Mouse (Mus musculus): ENCODE results near the gene Astn2. TPM values are rescaled to one million over a fixed set of nuclear protein-coding genes. Genes with fewer than 3 reads are reported as not detected.

Gene Astn2
- polyA plus RNA-seq, 1 experiment from 2014 or later: 0.77 TPM

DNA sequence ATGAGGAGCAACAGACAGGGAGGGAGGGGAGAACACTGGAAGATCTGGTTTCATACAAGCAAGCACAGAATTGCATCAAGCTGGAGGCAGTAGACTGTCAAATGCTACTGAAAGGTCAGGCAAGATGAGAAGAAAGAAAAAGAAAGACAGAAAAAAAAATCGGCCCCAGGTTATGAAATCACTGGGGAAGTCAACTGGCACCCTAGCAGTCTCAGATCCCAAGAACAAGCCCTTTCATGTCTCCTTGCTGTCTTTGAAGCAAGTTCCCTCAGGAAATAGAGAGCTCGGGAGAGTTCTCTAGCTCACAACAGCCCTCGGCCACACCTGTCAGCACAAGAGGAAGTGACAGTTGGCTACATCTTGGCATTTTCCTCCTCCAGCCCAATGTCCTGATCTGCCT lies 766.2 kb downstream of the Astn2 start:
- H3K27ac ChIP-seq: no peak overlapping the region
- no peaks in the 10 kb centered on the region for H3K36me3 ChIP-seq
- no peak for DNase-seq (ENCODE audit: low spot score)
- 69% methylated on average over 3 of the region's 3 CpGs for WGBS
- H3K4me3 ChIP-seq: no peak overlapping the region
- H3K27me3 ChIP-seq (ENCODE audit: insufficient read depth, poor library complexity, severe bottlenecking): no peaks in the 10 kb centered on the region
- H3K4me1 ChIP-seq (replicated peaks): no peaks in the 10 kb centered on the region
- H3K9me3 ChIP-seq: no peaks in the 10 kb centered on the region

DNA sequence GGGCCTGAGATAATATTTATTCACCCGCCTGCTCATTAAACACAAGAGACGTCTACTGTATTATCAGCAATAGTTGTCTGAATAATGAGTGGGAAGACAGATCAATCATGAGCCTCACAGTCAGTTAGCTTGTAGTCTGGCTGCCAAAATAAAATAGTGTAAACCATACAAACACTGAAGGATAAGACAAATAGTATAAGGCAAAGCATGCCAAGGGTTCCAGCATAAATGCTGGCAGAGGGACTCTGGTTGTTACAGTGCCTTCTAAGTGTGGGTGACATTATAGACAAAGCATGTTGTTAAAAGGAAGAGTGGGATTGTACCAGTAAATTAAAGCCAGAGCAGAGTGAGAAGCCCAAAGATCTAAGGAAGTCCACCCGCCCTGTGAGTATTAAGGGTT lies 784.3 kb downstream of the Astn2 start:
- peaks cover 58% of the 10 kb centered on the region for H3K36me3 ChIP-seq
- H3K27ac ChIP-seq: no peak overlapping the region
- WGBS: 87% methylated on average over 3 of the region's 3 CpGs
- no peak for DNase-seq (ENCODE audit: low spot score)
- no peaks in the 10 kb centered on the region for H3K9me3 ChIP-seq
- H3K4me1 ChIP-seq (replicated peaks): no peaks in the 10 kb centered on the region
- no peak overlapping the region for H3K4me3 ChIP-seq
- H3K27me3 ChIP-seq (ENCODE audit: insufficient read depth, poor library complexity, severe bottlenecking): no peaks in the 10 kb centered on the region

DNA sequence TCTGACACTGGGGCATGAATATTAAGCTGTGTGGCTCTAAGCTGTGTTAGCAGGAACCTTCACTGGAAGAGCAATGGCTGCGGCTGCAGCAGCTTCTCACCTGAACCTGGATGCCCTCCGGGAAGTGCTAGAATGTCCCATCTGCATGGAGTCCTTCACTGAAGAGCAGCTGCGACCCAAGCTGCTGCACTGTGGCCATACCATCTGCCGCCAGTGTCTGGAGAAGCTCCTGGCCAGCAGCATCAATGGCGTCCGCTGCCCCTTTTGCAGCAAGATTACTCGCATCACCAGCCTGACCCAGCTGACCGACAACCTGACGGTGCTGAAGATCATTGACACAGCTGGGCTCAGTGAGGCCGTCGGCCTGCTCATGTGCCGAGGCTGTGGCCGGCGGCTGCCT lies 791.3 kb downstream of the Astn2 start:
- no peaks in the 10 kb centered on the region for H3K4me1 ChIP-seq (replicated peaks)
- no peak for DNase-seq (ENCODE audit: low spot score)
- peaks cover 66% of the 10 kb centered on the region for H3K36me3 ChIP-seq
- no peak overlapping the region for H3K27ac ChIP-seq
- WGBS: 96% methylated on average over 14 of the region's 14 CpGs
- H3K9me3 ChIP-seq: 0 out of 2 replicates have a peak, but pooled peaks cover 2% of the 10 kb centered on the region
- H3K4me3 ChIP-seq: no peak overlapping the region
- H3K27me3 ChIP-seq (ENCODE audit: insufficient read depth, poor library complexity, severe bottlenecking): no peaks in the 10 kb centered on the region

DNA sequence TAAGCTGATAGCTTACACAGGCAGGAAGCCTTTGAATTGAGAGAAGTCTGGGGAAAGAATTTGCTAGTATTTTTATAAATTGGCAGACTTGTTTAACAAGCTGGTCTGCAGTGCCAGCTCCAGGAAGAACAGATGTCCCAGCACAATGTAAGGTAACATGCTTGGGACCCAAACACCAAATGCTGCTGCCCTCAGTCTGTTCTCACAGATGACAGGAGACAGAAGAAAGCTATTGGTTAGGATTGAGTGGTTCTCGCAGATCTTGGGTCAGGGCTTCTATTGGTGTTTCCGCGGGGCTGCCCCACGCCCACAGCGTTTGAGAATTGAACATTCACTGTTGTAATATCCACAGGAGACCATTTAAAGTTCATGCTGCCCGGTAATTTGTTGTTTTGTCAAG lies 793.5 kb downstream of the Astn2 start:
- peaks cover 50% of the 10 kb centered on the region for H3K36me3 ChIP-seq
- 71% methylated on average over 6 of the region's 6 CpGs for WGBS

DNA sequence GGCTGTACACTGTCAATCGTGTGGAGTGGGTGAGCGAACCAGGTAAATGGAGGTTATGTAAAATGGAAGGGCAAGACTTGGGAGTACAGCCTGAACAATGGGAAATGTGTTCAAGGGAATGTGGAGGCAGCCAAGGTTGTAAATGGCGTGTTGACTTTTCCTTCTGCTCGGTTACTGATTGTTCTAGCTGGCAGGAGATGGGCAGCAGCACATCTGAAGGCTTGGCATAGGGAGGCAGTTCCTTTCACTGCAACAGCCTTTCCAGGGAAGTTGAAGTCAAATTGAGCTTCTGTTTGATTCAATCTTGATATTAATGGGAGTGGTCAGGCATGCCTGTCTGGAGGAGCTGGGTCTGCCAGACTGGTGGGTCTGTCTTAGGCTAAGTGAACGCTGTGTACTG lies 794.1 kb downstream of the Astn2 start:
- Histone ChIP-seq H3K36me3 (peaks cover 44% of the 10 kb centered on the region), H3K9me3 (0 out of 2 replicates have a peak, but pooled peaks cover 2% of the 10 kb centered on the region), H3K4me3 (no peak overlapping the region), H3K4me1 (replicated peaks) (peaks cover 20% of the 10 kb centered on the region), H3K27me3 (ENCODE audit: insufficient read depth, poor library complexity, severe bottlenecking) (no peaks in the 10 kb centered on the region), H3K27ac (no peak overlapping the region)
- DNase-seq (ENCODE audit: low spot score): no peak
- WGBS: 89% methylated on average over 5 of the region's 5 CpGs

More for the DNA sequence above, 793.5 kb downstream of the Astn2 start:
- H3K27me3 ChIP-seq (ENCODE audit: insufficient read depth, poor library complexity, severe bottlenecking): no peaks in the 10 kb centered on the region
- H3K4me1 ChIP-seq (replicated peaks): peaks cover 15% of the 10 kb centered on the region
- no peak for DNase-seq (ENCODE audit: low spot score)
- no peak overlapping the region for H3K27ac ChIP-seq
- no peak overlapping the region for H3K4me3 ChIP-seq
- H3K9me3 ChIP-seq: 0 out of 2 replicates have a peak, but pooled peaks cover 2% of the 10 kb centered on the region

DNA sequence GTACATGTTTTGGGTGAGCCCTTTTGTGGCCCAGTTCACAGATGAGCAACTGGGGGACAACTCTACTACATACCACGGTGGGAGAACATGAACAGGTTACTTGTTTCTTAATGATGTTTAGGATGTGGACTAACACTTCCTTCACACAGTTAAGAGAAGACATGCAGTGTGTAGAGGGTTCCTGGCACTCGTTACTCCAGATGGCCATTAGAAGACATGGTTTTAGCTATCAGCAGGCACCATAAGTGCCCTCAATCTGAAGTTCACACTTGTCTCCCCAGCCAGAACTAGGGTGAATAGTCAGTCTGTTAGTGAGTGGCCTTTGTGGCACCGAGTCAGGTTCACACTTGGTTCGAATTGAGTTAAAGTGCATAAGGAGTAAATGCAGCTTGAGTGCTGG lies 796.3 kb downstream of the Astn2 start:
- no peak for DNase-seq (ENCODE audit: low spot score)
- WGBS: 93% methylated on average over 4 of the region's 4 CpGs
- peaks cover 25% of the 10 kb centered on the region for H3K4me1 ChIP-seq (replicated peaks)
- H3K27me3 ChIP-seq (ENCODE audit: insufficient read depth, poor library complexity, severe bottlenecking): no peaks in the 10 kb centered on the region
- H3K4me3 ChIP-seq: no peak overlapping the region
- no peak overlapping the region for H3K27ac ChIP-seq
- no peaks in the 10 kb centered on the region for H3K9me3 ChIP-seq
- H3K36me3 ChIP-seq: peaks cover 22% of the 10 kb centered on the region

DNA sequence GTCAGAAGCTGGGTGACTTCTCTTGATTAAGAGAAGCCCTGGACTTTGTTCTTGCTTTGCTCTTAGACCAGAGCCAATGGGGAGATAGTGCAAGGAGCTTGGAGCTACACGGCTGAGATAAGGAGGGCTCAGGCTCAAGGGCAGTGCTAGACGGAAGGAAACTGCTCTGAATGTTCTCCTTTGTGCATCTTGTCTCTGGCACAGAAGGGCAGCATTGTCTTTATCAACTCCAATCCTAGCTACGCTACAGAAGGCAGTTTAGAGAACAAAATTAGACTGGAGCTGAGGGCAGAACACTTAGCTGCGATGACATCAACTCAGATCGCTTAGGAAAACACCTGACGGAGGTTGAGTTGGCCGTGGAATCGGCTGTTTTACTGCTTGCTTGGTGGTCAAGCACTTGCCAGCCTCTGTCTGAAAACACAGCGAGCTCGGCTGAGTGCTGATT lies 797.2 kb downstream of the Astn2 start:
- H3K27ac ChIP-seq: no peak overlapping the region
- WGBS: 86% methylated on average over 10 of the region's 10 CpGs
- no peak for DNase-seq (ENCODE audit: low spot score)
- peaks cover 25% of the 10 kb centered on the region for H3K4me1 ChIP-seq (replicated peaks)
- H3K36me3 ChIP-seq: peaks cover 13% of the 10 kb centered on the region
- H3K4me3 ChIP-seq: no peak overlapping the region
- no peaks in the 10 kb centered on the region for H3K27me3 ChIP-seq (ENCODE audit: insufficient read depth, poor library complexity, severe bottlenecking)
- no peaks in the 10 kb centered on the region for H3K9me3 ChIP-seq

DNA sequence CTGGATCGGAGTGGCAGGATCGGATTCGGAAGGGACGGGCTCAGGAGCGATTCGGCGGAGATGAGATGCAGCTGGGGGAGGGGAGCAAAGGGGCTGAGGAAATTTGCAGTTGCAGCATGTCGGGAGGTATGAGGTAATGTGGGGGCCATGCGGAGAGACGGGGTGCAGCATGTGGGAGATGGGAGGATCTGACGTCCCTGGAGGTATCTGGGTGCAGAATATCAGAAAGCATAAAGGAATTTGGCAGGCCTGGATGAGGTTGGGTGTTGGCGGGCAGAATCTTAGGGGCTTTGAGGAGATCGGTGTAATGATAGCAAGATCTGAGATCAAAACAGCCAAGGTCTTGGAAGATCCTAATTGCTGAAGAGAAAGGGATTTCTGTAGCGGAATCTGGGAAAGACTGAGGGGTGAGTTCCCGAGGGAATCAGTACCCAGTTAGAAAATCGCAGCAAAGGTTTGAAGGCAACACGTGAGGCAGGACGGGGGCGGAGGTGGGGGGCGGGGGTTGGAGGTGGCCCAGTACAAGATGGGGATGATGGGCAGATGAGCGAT lies 799.2 kb downstream of the Astn2 start:
- Histone ChIP-seq H3K9me3 (no peaks in the 10 kb centered on the region), H3K27me3 (ENCODE audit: insufficient read depth, poor library complexity, severe bottlenecking) (no peaks in the 10 kb centered on the region), H3K27ac (peak overlapping the region; percentile 92), H3K4me3 (peak overlapping the region; percentile 71), H3K4me1 (replicated peaks) (peaks cover 25% of the 10 kb centered on the region), H3K36me3 (peaks cover 5% of the 10 kb centered on the region; the same call in 1 of the 2 replicates)
- WGBS: 0% methylated on average over 21 of the region's 21 CpGs
- DNase-seq (ENCODE audit: low spot score): peak; percentile 35

DNA sequence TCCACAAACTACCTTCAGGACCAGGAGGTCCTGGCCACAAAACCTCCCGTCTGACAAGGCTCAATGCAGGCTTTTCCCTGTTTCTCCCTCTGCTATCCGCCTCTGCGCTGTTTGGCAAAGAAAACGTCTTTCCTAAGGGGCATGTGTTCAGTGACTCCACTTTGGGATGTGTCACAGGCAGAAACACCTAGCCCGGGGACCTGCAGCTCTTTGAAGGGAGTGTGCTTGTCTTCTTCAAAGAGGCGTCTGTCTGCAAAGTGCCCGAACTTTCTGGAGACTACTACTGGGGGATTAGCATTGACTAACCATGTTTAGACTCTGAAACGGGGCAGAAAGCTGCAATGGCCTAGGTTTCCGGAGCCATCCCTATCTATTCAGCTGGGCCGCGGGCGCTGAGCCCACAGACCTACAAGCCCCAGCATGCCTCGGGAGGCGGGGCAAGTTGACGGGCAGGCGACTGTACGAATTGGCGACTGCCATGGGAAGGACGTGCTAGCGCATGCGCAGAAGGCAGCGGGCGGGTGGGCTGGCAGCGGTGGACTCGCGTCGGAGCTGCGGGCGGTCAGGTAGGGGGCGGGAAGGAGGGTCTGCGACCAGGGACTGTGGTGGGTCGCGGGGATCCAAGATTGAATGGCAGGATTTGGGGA lies 799.8 kb downstream of the Astn2 start, which contains the start of gene Trim32:
Gene Trim32 (plus strand): TSS at position 483 of the 647 bp plus-strand sequence.
- Histone ChIP-seq H3K27me3 (ENCODE audit: insufficient read depth, poor library complexity, severe bottlenecking) (no peaks in the 10 kb centered on the region), H3K9me3 (no peaks in the 10 kb centered on the region), H3K4me1 (replicated peaks) (peaks cover 25% of the 10 kb centered on the region), H3K36me3 (peaks cover 5% of the 10 kb centered on the region; the same call in 1 of the 2 replicates), H3K4me3 (peak within 1 kb of the TSS; percentile 71), H3K27ac (peak within 1 kb of the TSS; percentile 92)
- peak; percentile 98 for DNase-seq (ENCODE audit: low spot score)
- WGBS: 4% methylated on average over 33 of the region's 33 CpGs

DNA sequence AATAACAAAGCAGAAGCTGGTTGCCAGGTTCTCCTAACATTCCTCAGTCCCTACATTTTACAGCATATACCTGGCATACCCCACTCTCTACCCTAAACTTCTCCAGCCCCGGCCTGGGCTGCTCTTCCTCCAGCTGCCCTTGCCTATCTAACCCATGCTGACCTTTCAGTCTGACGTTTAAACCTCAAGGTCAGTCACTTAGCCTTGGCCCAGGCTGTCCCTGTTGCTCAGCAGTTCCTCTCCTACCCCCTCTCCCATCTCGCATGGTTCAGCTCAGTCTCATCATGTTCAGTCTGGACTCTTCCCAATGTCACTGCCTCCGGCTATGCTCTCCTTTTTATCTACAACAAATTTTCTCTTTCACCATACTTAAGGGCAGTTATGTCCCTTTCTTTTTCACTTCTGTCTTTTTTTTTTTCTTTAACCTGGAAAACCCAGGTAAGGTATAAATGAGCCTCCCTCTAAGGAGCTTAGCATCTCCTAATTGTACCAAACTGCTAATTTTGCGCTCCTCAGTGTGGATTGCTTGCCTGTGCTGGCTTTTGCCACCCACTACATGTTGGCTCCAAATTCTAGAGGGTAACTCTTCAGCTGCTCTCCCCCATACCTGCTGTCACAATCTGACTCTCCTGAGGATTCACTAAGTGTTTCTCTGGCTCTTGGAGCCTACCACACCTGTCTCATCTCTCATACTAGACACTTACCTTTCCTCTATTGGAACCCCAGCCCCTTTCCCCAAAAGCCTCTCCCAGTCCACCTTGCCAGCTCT lies 809.6 kb downstream of the Astn2 start:
- Histone ChIP-seq H3K27me3 (ENCODE audit: insufficient read depth, poor library complexity, severe bottlenecking) (no peaks in the 10 kb centered on the region), H3K4me3 (no peak overlapping the region), H3K9me3 (no peaks in the 10 kb centered on the region), H3K4me1 (replicated peaks) (no peaks in the 10 kb centered on the region), H3K27ac (no peak overlapping the region), H3K36me3 (no peaks in the 10 kb centered on the region)
- no peak for DNase-seq (ENCODE audit: low spot score)
- WGBS: 73% methylated on average over 5 of the region's 5 CpGs

DNA sequence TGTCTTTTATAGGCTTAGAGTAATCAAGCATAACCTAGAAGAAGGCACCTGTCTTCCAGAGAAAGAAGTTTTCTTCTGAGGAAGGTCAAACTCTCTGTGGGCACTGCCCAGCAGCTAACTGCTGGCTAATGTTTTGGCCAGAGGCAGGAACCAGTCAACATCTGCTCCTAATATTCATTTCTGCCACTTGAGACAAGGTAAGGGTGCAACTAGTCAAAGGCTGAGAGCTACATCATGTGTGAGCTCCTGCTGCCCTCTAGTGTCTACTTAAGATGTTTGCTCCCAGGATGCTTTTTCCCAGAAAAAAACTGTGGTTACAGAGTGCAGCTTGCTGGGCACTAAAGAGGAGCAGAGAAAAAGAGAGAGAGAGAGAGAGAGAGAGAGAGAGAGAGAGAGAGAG lies 814.6 kb downstream of the Astn2 start:
- Histone ChIP-seq H3K36me3 (no peaks in the 10 kb centered on the region), H3K27ac (no peak overlapping the region), H3K9me3 (no peaks in the 10 kb centered on the region), H3K4me3 (no peak overlapping the region), H3K4me1 (replicated peaks) (no peaks in the 10 kb centered on the region), H3K27me3 (ENCODE audit: insufficient read depth, poor library complexity, severe bottlenecking) (no peaks in the 10 kb centered on the region)
- peak; percentile 42 for DNase-seq (ENCODE audit: low spot score)

DNA sequence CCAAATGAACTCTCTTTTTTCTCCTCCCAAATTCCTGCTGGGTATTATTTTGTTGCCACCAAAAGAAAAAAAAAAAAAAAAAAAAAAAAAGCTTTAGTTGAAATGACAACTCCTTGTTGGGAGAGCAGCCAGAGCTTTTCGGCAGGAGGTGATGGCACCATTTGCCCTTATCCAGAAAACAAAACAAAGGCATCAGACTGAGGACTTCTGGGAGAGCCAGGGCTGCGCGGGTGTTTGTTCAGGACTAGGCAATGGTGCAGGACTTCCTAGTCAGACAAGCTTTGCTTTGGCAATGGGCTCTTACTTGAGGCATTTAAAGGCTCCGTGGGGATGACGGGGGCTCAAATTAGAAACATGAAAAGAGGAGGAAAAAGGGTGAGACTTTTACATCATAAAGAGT lies 817.5 kb downstream of the Astn2 start:
- H3K4me1 ChIP-seq (replicated peaks): 0 out of 2 replicates have a peak, but pooled peaks cover 3% of the 10 kb centered on the region
- H3K4me3 ChIP-seq: no peak overlapping the region
- H3K36me3 ChIP-seq: no peaks in the 10 kb centered on the region
- no peaks in the 10 kb centered on the region for H3K27me3 ChIP-seq (ENCODE audit: insufficient read depth, poor library complexity, severe bottlenecking)
- no peaks in the 10 kb centered on the region for H3K9me3 ChIP-seq
- DNase-seq (ENCODE audit: low spot score): no peak
- no peak overlapping the region for H3K27ac ChIP-seq
- 38% methylated on average over 5 of the region's 5 CpGs for WGBS

DNA sequence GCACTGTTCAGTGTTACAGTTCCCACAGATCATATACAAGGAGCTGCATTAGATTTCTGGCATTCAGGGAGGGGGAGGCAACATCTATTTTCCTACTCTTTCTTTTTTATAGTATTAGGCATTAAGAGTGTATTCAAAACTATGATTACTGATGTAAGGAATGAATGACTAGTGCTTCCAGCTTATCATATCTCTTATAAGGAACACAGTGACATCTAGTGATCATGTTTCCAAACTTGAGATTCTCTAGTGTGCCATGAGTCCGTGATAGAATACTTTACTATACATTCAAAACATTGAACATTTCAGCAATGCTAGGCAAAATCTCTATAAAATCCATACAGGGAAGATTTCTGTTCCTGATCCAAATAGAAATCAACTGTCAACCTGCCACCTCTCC lies 824.2 kb downstream of the Astn2 start:
- Histone ChIP-seq H3K9me3 (no peaks in the 10 kb centered on the region), H3K27me3 (ENCODE audit: insufficient read depth, poor library complexity, severe bottlenecking) (no peaks in the 10 kb centered on the region), H3K36me3 (no peaks in the 10 kb centered on the region), H3K4me3 (no peak overlapping the region), H3K4me1 (replicated peaks) (0 out of 2 replicates have a peak, but pooled peaks cover 3% of the 10 kb centered on the region), H3K27ac (no peak overlapping the region)
- no peak for DNase-seq (ENCODE audit: low spot score)
- WGBS: 77% methylated on average over 1 of the region's 1 CpGs
